Mouse (Mus musculus) heart, embryonic 14.5 days (tissue): ENCODE measurements around the gene Plcd3. TPM values are rescaled to one million over a fixed set of nuclear protein-coding genes. Genes with fewer than 3 reads are reported as not detected.

Source experiments
- ATAC-seq: fragments of 200-750 bp; cut with Nextera tagmentation; 2 replicates; pipeline ENCODE4 v1.8.0; 2017; ENCODE audit warnings: low read depth, moderate TSS enrichment; ENCODE audit not compliant: insufficient number of reproducible peaks, insufficient read depth, low FRiP score
- H3K27ac ChIP-seq, 2 experiments: fragments of 200-500 bp in 1 of 2; fragments of 300-500 bp in 1 of 2; sonication (generic) in 1 of 2; replicated peaks in 1 of 2; 2 replicates each; pipeline ENCODE4 v1.5.1; 2012 to 2014; ENCODE audit warnings: low read depth in 2 of 2, low read length in 2 of 2, control low read depth in 1 of 2, mild to moderate bottlenecking in 1 of 2, mixed read lengths in 1 of 2; ENCODE audit not compliant: control insufficient read depth in 1 of 2, insufficient read depth in 1 of 2
- H3K27me3 ChIP-seq: fragments of 300-500 bp; sonication (generic); 2 replicates; pipeline ENCODE4 v1.6.1; 2014; ENCODE audit warnings: mild to moderate bottlenecking, low read length, control low read depth; ENCODE audit not compliant: control insufficient read depth, insufficient read depth
- H3K36me3 ChIP-seq: fragments of 300-500 bp; sonication (generic); 2 replicates; pipeline ENCODE4 v1.6.1; 2014; ENCODE audit warnings: mild to moderate bottlenecking, control low read depth, low read length, mixed read lengths; ENCODE audit not compliant: control insufficient read depth, insufficient read depth
- H3K4me1 ChIP-seq, 2 experiments: fragments of 200-500 bp in 1 of 2; fragments of 300-500 bp in 1 of 2; sonication (generic) in 1 of 2; 2 replicates each; pipeline ENCODE4 v1.6.1; 2012 to 2014; ENCODE audit warnings: low read length in 2 of 2, control low read depth in 1 of 2, mixed read lengths in 1 of 2; ENCODE audit not compliant: control insufficient read depth in 2 of 2, insufficient read depth in 2 of 2
- H3K4me2 ChIP-seq: fragments of 300-500 bp; sonication (generic); 2 replicates; pipeline ENCODE4 v1.6.1; 2014; ENCODE audit warnings: mild to moderate bottlenecking, low read length
- H3K4me3 ChIP-seq, 2 experiments: fragments of 200-500 bp in 1 of 2; fragments of 300-500 bp in 1 of 2; sonication (generic) in 1 of 2; 2 replicates each; pipeline ENCODE4 v1.5.1; 2012 to 2014; ENCODE audit warnings: low read length in 2 of 2, mild to moderate bottlenecking in 2 of 2, control low read depth in 1 of 2, low read depth in 1 of 2, moderate library complexity in 1 of 2; ENCODE audit not compliant: control insufficient read depth in 1 of 2, insufficient read depth in 1 of 2
- H3K9ac ChIP-seq: fragments of 300-500 bp; sonication (generic); 2 replicates; pipeline ENCODE4 v1.6.1; 2014; ENCODE audit warnings: mild to moderate bottlenecking, low read length
- H3K9me3 ChIP-seq: fragments of 300-500 bp; sonication (generic); 2 replicates; pipeline ENCODE4 v1.6.1; 2016; ENCODE audit warnings: low read length, control low read depth; ENCODE audit not compliant: control insufficient read depth
- WGBS: fragments of 180-500 bp; shearing (Covaris S2); extraction: QIAGEN DNeasy Blood & Tissue Kit; methylation state at CpG from one replicate; pipeline ENCODE4 v1.1.7; 2014; 5-methylcytosine and 5-hydroxymethylcytosine counted together
- polyA plus RNA-seq: library from polyadenylated mRNA; unstranded; fragments of >200 nt; fragmentation: Nextera tagmentation; extraction: Ambion mirVana; gene quantifications from 2 replicates; pipeline ENCODE4 v1.2.1, GENCODE M21; 2014

Plcd3 gene
- polyA plus RNA-seq, 1 experiment from 2014 or later: 6.9 TPM

DNA sequence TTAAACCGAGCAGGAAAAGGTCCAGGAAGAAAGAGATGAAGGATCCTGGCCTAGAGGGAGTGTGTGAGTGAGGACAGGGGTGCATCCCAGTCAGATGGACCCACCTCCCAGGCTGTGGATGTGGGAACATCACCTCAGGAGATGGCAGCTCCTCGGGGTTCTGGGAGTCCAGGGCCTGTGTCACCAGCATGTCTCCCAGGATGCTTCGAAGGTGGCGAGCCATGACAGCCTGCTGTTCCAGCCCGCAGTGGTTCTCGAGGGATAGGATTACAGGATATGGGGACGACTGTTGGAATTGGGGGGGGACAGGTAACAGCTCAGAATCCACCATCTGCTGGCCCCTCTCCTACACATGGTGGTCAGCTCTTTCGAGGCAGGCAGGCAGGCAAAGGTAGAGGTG lies 24.9 kb downstream of the Plcd3 start:
- no peak overlapping the region for H3K27ac ChIP-seq
- H3K27me3 ChIP-seq: 0 out of 2 replicates have a peak, but pooled peaks cover 6% of the 10 kb centered on the region
- peaks cover 43% of the 10 kb centered on the region for H3K36me3 ChIP-seq
- no peaks in the 10 kb centered on the region for H3K9me3 ChIP-seq
- H3K4me3 ChIP-seq: no peak overlapping the region
- H3K4me2 ChIP-seq: no peak overlapping the region
- no peak for ATAC-seq
- WGBS: 86% methylated on average over 8 of the region's 8 CpGs
- H3K9ac ChIP-seq: no peak overlapping the region
- peaks cover 18 to 29% of the 10 kb centered on the region in 2 experiments for H3K4me1 ChIP-seq

- Histone ChIP-seq H3K27ac (no peak overlapping the region), H3K36me3 (peaks cover 49% of the 10 kb centered on the region), H3K4me2 (no peak overlapping the region), H3K9me3 (no peaks in the 10 kb centered on the region), H3K4me3 (no peak overlapping the region), H3K27me3 (0 out of 2 replicates have a peak, but pooled peaks cover 6% of the 10 kb centered on the region), H3K9ac (no peak overlapping the region), H3K4me1 (peaks cover 18 to 28% of the 10 kb centered on the region in 2 experiments)
- WGBS: 75% methylated on average over 7 of the region's 7 CpGs
- no peak for ATAC-seq
These were observed 25.4 kb downstream of the Plcd3 start for GRCm38 (mm10) chr11:103076010-103076409.

- 0 out of 2 replicates have a peak overlapping the region, but pooled peaks have one; percentile 24 for H3K4me2 ChIP-seq
- no peaks in the 10 kb centered on the region for H3K9me3 ChIP-seq
- no peak overlapping the region for H3K27ac ChIP-seq
- WGBS: 17% methylated on average over 10 of the region's 10 CpGs
- peaks cover 15 to 17% of the 10 kb centered on the region in 2 experiments for H3K4me1 ChIP-seq
- H3K4me3 ChIP-seq: no peak overlapping the region
- peaks cover 60% of the 10 kb centered on the region for H3K36me3 ChIP-seq
- H3K9ac ChIP-seq: no peak overlapping the region; the same call in 1 of the 2 replicates
- ATAC-seq: no peak
- H3K27me3 ChIP-seq: 0 out of 2 replicates have a peak, but pooled peaks cover 3% of the 10 kb centered on the region
These were observed 26.6 kb downstream of the Plcd3 start for GRCm38 (mm10) chr11:103074796-103075323.

- H3K9ac ChIP-seq: no peak overlapping the region; the same call in 1 of the 2 replicates
- 61% methylated on average over 10 of the region's 10 CpGs for WGBS
- H3K4me3 ChIP-seq: no peak overlapping the region
- H3K4me2 ChIP-seq: 0 out of 2 replicates have a peak overlapping the region, but pooled peaks have one; percentile 24
- H3K27ac ChIP-seq: no peak overlapping the region
- ATAC-seq: no peak
- H3K4me1 ChIP-seq: peaks cover 15 to 17% of the 10 kb centered on the region in 2 experiments
- no peaks in the 10 kb centered on the region for H3K27me3 ChIP-seq
- no peaks in the 10 kb centered on the region for H3K9me3 ChIP-seq
- peaks cover 67% of the 10 kb centered on the region for H3K36me3 ChIP-seq
These were observed 27.3 kb downstream of the Plcd3 start for GRCm38 (mm10) chr11:103074121-103074650.

GRCm38 (mm10) chr11:103073671-103074070 lies 27.8 kb downstream of the Plcd3 start:
- peaks cover 15 to 17% of the 10 kb centered on the region in 2 experiments for H3K4me1 ChIP-seq
- H3K27me3 ChIP-seq: no peaks in the 10 kb centered on the region
- no peak overlapping the region for H3K4me3 ChIP-seq
- no peak overlapping the region for H3K4me2 ChIP-seq
- peaks cover 72% of the 10 kb centered on the region for H3K36me3 ChIP-seq
- no peak overlapping the region for H3K9ac ChIP-seq
- no peak for ATAC-seq
- WGBS: 67% methylated on average over 7 of the region's 7 CpGs
- H3K27ac ChIP-seq: no peak overlapping the region
- no peaks in the 10 kb centered on the region for H3K9me3 ChIP-seq

DNA sequence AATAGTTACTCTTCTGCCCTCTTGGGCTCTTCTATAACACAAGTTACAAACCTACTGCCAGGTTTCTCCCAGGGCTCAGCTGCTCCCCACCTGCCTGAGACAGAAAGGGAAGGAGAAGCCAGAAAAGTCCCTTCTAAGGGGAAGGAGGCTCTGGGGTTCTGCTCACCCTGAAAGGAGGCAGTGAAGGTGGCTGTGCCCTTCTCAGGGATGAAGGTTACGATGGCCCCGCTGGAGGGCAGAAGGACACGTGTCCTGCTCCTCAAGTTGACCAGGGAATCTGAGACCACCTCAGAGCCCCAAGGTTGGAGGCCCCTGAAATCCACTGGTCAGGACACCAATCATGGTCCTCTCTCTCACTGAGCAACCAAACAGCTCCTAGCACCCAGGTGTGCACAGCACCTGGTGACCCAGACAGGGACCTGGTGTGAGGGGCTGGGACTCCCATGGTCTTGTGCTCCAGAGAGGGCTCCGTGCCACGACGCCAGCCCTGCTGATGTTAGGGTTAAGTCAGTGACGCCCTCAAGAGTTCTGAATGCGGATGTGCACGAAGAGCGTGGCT lies 31.1 kb downstream of the Plcd3 start:
- H3K27ac ChIP-seq: no peak overlapping the region
- no peak overlapping the region for H3K9ac ChIP-seq
- H3K27me3 ChIP-seq: no peaks in the 10 kb centered on the region
- 90% methylated on average over 10 of the region's 10 CpGs for WGBS
- H3K4me3 ChIP-seq: no peak overlapping the region
- no peak overlapping the region for H3K4me2 ChIP-seq
- H3K36me3 ChIP-seq: peaks cover 81% of the 10 kb centered on the region
- peaks cover 15 to 36% of the 10 kb centered on the region in 2 experiments for H3K4me1 ChIP-seq
- ATAC-seq: no peak
- H3K9me3 ChIP-seq: no peaks in the 10 kb centered on the region

DNA sequence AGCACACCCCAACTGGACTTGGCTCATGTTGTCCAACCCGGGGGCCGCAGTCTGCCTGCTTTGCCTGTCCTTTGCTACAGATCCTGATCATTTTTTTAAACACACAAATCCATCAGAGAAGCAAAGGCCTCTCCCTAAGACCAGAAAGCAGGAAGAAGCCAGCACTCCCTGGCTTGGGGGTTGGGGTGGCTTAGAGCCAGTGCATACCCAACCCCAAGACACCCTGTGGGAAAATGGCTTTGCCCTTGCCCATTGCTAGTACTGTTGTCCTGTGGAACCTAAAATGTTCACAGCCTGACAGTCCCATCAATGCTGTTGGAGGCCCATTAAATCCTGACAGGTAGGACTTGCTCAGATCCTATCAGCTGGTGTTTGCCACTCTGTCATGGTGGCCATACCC lies 31.7 kb downstream of the Plcd3 start:
- no peak overlapping the region for H3K9ac ChIP-seq
- peaks cover 11 to 30% of the 10 kb centered on the region in 2 experiments for H3K4me1 ChIP-seq
- H3K4me2 ChIP-seq: no peak overlapping the region
- H3K4me3 ChIP-seq: no peak overlapping the region
- H3K9me3 ChIP-seq: no peaks in the 10 kb centered on the region
- no peaks in the 10 kb centered on the region for H3K27me3 ChIP-seq
- H3K27ac ChIP-seq: no peak overlapping the region
- no peak for ATAC-seq
- WGBS: 98% methylated on average over 2 of the region's 2 CpGs
- H3K36me3 ChIP-seq: peaks cover 85% of the 10 kb centered on the region
